Mouse (Mus musculus) ovary, postnatal 14 days (tissue): ENCODE data around the gene Runx1.

ENCODE experiments used
- DNase-seq: peaks from one replicate; pipeline ENCODE4 v3.0.0; 2022; ENCODE audit warnings: low spot score

Gene Runx1

GRCm38 (mm10) chr16:92697737-92698611 is 128.0 kb downstream of the Runx1 start:
- DNase-seq: peak; percentile 26

GRCm38 (mm10) chr16:92697227-92697736 is 128.7 kb downstream of the Runx1 start:
- DNase-seq: peak; percentile 67

- DNase-seq: no peak
Measured at GRCm38 (mm10) chr16:92696411-92697015, 129.4 kb downstream of the Runx1 start.

GRCm38 (mm10) chr16:92695981-92696380 is 130.0 kb downstream of the Runx1 start:
- no peak for DNase-seq

- DNase-seq: no peak
Measured at GRCm38 (mm10) chr16:92695200-92695921, 130.6 kb downstream of the Runx1 start.

GRCm38 (mm10) chr16:92694496-92695106 is 131.3 kb downstream of the Runx1 start:
- DNase-seq: no peak

GRCm38 (mm10) chr16:92690759-92691158 is 135.2 kb downstream of the Runx1 start:
- DNase-seq: no peak

- DNase-seq: no peak
Measured at GRCm38 (mm10) chr16:92688941-92689340, 137.0 kb downstream of the Runx1 start.

- DNase-seq: no peak
Measured at GRCm38 (mm10) chr16:92686978-92687377, 139.0 kb downstream of the Runx1 start.

GRCm38 (mm10) chr16:92685766-92686315 is 140.1 kb downstream of the Runx1 start:
- DNase-seq: no peak

GRCm38 (mm10) chr16:92684423-92685211 is 141.3 kb downstream of the Runx1 start:
- no peak for DNase-seq

GRCm38 (mm10) chr16:92676630-92677029 is 149.3 kb downstream of the Runx1 start:
- DNase-seq: no peak

GRCm38 (mm10) chr16:92675677-92676076 is 150.3 kb downstream of the Runx1 start:
- no peak for DNase-seq

GRCm38 (mm10) chr16:92674916-92675450 is 151.0 kb downstream of the Runx1 start:
- no peak for DNase-seq

- DNase-seq: no peak
Measured at GRCm38 (mm10) chr16:92674121-92674816, 151.7 kb downstream of the Runx1 start.

GRCm38 (mm10) chr16:92668807-92669206 is 157.1 kb downstream of the Runx1 start:
- no peak for DNase-seq

GRCm38 (mm10) chr16:92661757-92662156 is 164.2 kb downstream of the Runx1 start:
- DNase-seq: no peak

GRCm38 (mm10) chr16:92656750-92657149 is 169.2 kb downstream of the Runx1 start:
- no peak for DNase-seq

GRCm38 (mm10) chr16:92654294-92654950 is 171.5 kb downstream of the Runx1 start:
- no peak for DNase-seq
